Mouse (Mus musculus): ENCODE data around the gene Nostrin. TPM values are rescaled to one million over a fixed set of nuclear protein-coding genes. Genes with fewer than 3 reads are reported as not detected.

The Nostrin gene
- polyA plus RNA-seq (2014; fragmentation: Illumina TruSeq; extraction: RNeasy Lipid Tissue Mini Kit (QIAGEN cat#74804); ENCODE audit: low read depth, low replicate concordance), result 11.6 TPM

DNA sequence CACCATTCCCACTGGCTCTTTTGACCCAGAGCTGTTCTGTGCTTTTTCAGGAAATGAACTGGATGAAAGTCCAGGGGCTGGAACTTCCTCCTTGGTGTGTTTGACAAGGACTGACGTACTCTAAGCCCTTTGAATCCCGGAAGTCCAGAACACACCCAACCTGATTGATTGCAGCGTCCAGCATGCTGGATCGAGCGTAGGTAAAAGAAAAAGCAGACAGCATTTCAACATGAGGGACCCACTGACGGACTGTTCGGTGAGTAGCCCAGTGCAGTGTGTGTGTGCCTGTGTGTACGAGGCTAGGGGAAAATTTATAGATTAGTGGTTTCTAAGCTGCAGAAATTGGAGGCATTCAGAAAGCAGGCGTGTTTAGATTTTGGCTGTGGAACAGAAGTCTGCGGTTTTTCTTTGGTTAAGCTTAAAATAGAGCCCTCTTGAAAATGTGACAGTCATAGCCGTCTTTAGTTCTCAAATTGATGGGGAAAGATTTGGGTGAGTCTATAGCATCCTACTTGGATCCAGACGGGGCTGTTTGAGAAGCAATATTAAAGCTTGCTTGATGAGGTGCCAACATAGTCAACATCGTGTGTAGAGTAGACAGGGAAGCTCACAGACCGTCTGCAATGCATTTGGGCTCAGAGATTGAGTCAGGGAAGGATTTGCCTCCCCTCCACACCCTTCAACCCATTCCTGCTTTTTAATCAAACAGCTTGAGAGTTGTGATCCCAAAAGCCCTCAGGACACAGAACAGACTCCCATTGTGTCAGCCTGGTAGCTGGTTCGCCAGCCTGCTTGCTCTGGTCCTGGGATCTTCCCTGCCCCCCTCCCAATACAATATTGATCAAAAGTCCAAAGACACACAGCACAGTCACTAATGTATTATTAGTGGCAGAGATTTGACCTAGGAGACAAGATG, at the start of gene Nostrin:
Nostrin (plus strand) TSS at position 140 of the 916 bp plus-strand sequence.

DNA sequence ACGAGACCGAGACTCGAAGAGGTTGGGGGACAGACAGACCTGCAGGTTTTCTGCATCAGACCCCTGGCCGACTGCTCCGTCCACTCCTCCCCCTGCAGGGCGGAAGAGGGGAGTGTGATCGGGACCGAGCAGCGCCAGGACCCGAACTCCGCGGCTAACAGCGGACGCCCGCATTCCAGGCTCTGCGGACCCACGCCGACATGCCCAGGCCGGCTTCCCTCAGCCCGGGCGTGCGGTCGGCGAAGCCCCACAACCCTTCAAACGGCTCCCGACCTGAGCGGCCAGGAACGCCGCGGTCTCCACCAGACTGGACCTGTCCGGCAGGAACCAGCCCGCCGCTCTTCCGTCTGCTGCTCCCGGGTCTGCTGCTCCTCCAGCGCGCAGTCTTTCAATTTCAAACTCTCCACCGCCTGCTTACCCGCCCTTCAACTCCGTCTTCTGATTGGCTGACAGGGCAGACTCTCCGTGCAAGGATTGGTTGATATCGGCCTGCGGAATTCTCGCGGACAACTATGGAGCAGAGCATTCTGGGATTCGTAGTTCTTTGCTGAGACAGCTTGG, 70.3 kb downstream of the Nostrin start, which contains the start of gene Spc25:
Spc25 (minus strand) TSS at position 404 of the 561 bp plus-strand sequence.

DNA sequence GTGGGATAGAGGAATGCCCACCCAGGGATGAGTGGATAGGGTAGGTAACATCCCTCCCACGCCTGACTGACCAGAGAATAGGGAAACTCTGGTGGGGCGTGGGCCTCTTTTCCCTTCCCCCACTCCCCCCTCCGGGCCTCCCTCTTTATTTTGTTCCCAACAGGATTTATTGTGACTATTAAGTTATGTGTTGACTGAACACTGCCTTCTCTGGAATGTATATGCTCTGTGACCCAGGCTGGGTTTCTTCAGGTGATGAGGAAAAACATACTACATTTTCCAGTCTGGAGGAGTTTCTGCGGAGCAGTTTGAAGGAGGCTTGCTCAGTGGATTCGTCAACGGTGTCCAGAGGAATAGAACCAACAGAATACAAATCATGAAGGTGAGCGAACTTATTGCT, 75.2 kb downstream of the Nostrin start, which contains the start of gene G6pc2:
G6pc2 (plus strand) TSS at position 301 of the 400 bp plus-strand sequence.

Other genes starting within 250 kb of the Nostrin start
- gene Spc25, start 70.4 kb downstream of the Nostrin start, polyA plus RNA-seq (2014; fragmentation: Illumina TruSeq; extraction: RNeasy Lipid Tissue Mini Kit (QIAGEN cat#74804); ENCODE audit: low read depth, low replicate concordance), result 252 TPM
- 0.97 TPM for gene G6pc2, start 75.3 kb downstream of the Nostrin start, polyA plus RNA-seq (2014; fragmentation: Illumina TruSeq; extraction: RNeasy Lipid Tissue Mini Kit (QIAGEN cat#74804); ENCODE audit: low read depth, low replicate concordance)
- not detected for gene Abcb11, start 206.8 kb downstream of the Nostrin start, polyA plus RNA-seq (2014; fragmentation: Illumina TruSeq; extraction: RNeasy Lipid Tissue Mini Kit (QIAGEN cat#74804); ENCODE audit: low read depth, low replicate concordance)
- gene Dhrs9, start 244.6 kb downstream of the Nostrin start, polyA plus RNA-seq (2014; fragmentation: Illumina TruSeq; extraction: RNeasy Lipid Tissue Mini Kit (QIAGEN cat#74804); ENCODE audit: low read depth, low replicate concordance), result not detected

Data from kidney, adult 10 weeks (tissue).